Mouse (Mus musculus): Measurements from ENCODE around the gene Ccdc3. TPM values are rescaled to one million over a fixed set of nuclear protein-coding genes. Genes with fewer than 3 reads are reported as not detected.

Ccdc3 gene
- polyA plus RNA-seq, 1 experiment from 2014 or later, result 60.1 TPM

DNA sequence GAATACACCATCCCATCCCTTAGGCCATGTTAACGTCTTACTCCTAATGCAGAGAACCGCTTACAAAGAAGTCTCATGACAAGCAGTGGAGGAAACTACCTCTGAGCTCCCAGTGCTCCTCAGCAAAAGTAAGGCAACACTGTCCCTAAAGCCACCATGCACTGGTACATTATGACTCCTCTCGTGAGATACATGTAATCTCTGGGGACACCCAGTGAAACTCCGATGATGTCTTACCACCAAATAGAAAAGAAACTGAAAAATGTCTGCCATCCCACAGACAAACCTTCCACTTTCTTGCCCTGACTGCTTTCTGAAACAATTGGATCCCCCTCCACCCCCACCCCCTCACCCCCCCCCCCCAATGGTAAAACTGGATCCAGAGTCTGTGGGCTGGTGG is 54.6 kb downstream of the Ccdc3 start:
- ATAC-seq (ENCODE audit: insufficient number of reproducible peaks, low FRiP score, low TSS enrichment, low read depth), result no peak
- 69% methylated on average over 4 of the region's 4 CpGs for WGBS

DNA sequence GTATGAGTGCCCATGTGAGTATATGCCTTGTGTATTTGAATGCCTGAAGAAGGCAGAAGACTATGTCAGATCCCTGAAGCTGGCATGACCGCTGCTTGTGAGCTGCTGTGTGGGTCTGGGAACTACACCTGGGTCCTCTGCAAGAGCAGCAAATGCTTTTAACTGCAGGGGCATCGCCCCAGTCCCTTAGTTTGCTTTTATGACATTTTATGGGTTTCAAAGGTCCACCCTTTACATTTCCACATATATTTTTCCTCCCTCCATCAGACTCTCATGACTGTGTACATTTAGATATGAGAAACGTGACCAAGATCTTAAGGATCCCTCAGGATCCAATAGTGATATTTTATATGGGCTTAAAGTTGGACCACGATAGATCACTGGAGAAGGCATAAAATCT is 55.5 kb downstream of the Ccdc3 start:
- peaks cover 7% of the 10 kb centered on the region; the same call in 1 of the 2 replicates for H3K4me1 ChIP-seq
- no peak overlapping the region for H3K4me3 ChIP-seq (replicated peaks)
- H3K9me3 ChIP-seq (replicated peaks), result no peaks in the 10 kb centered on the region
- no peak overlapping the region for H3K4me2 ChIP-seq (replicated peaks)
- H3K9ac ChIP-seq, result no peak overlapping the region
- 77% methylated on average over 4 of the region's 4 CpGs for WGBS
- H3K36me3 ChIP-seq, result no peaks in the 10 kb centered on the region
- H3K27me3 ChIP-seq, result no peaks in the 10 kb centered on the region
- no peak overlapping the region for H3K27ac ChIP-seq (replicated peaks)
- ATAC-seq (ENCODE audit: insufficient number of reproducible peaks, low FRiP score, low TSS enrichment, low read depth), result no peak

More for the DNA sequence above, 54.6 kb downstream of the Ccdc3 start:
- Histone ChIP-seq H3K4me1 (peaks cover 7% of the 10 kb centered on the region; the same call in 1 of the 2 replicates), H3K36me3 (no peaks in the 10 kb centered on the region), H3K9me3 (replicated peaks) (no peaks in the 10 kb centered on the region), H3K27me3 (no peaks in the 10 kb centered on the region), H3K4me2 (replicated peaks) (no peak overlapping the region), H3K4me3 (replicated peaks) (no peak overlapping the region), H3K9ac (no peak overlapping the region), H3K27ac (replicated peaks) (no peak overlapping the region)

DNA sequence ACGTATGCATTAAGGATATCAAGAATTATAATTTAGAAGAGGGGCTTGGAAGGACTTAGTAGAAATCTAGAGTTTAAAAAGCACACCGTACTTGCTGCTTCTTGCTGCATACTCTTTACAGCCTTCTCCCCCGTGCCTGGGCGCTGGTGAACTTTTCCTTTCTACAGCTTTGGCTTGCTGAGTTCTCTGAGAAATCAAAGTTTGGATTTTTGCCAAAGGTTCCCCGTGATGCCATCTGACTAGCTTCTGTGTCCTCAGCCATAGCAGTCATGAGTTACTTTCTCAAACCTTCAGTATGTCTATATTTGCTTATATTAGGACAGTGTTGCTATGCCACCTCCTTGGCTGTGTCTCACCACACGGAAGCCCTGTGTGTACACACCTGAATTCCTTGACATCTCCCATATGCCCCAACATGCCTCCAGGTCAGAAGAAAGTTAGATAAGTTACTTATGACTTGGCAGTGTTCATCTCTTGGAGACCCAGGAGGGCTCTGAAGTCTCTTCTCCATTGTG is 57.2 kb downstream of the Ccdc3 start:
- Histone ChIP-seq H3K4me2 (replicated peaks) (no peak overlapping the region), H3K4me3 (replicated peaks) (no peak overlapping the region), H3K9me3 (replicated peaks) (no peaks in the 10 kb centered on the region), H3K9ac (no peak overlapping the region), H3K4me1 (peaks cover 20% of the 10 kb centered on the region), H3K27me3 (no peaks in the 10 kb centered on the region), H3K36me3 (no peaks in the 10 kb centered on the region), H3K27ac (replicated peaks) (0 out of 2 replicates have a peak overlapping the region, but pooled peaks have one; percentile 1)
- ATAC-seq (ENCODE audit: insufficient number of reproducible peaks, low FRiP score, low TSS enrichment, low read depth), result no peak
- 55% methylated on average over 6 of the region's 6 CpGs for WGBS

DNA sequence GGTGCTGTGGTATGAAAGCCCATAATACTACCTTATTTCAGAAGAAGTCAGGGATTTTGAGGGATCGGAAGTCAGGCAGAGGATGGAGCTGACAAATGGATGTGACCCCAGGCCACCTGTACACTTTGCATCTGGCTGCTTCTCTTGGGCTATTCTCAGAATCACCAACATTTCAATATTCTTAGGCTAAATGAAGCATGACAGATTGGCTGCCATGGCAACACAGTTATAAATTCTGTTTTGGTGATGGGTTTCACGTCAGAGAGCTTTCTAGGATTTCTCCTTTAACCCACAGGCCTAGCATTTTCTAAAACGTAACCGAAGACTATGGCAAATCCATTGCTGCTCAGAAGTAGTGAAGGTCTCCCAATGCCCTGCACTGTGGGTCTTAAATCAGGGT is 59.9 kb downstream of the Ccdc3 start:
- H3K4me3 ChIP-seq (replicated peaks), result no peak overlapping the region
- no peaks in the 10 kb centered on the region for H3K9me3 ChIP-seq (replicated peaks)
- H3K4me2 ChIP-seq (replicated peaks), result no peak overlapping the region
- ATAC-seq (ENCODE audit: insufficient number of reproducible peaks, low FRiP score, low TSS enrichment, low read depth), result no peak
- H3K36me3 ChIP-seq, result no peaks in the 10 kb centered on the region
- no peaks in the 10 kb centered on the region for H3K27me3 ChIP-seq
- peaks cover 32% of the 10 kb centered on the region for H3K4me1 ChIP-seq
- WGBS, result 71% methylated on average over 4 of the region's 4 CpGs
- no peak overlapping the region for H3K9ac ChIP-seq
- H3K27ac ChIP-seq (replicated peaks), result no peak overlapping the region

DNA sequence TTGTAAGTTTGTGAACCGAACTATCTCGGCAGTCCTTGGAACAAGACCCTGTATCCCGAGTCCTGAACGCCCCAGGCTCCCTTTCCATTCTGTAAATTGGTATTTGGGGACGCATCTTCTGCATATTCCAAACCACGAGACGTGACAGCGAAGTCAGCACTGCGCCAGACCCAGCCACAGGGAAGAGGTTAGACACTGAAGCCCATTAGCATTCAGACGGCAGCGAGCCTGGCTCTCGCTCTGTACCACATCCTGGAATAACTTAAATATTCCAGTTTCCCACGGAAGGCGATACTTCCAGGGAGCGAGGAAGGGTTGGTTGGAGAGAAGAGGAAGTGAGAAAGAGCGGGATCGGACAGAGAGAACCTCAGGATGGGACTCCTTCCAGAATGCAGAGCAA is 61.7 kb downstream of the Ccdc3 start:
- H3K4me3 ChIP-seq (replicated peaks), result no peak overlapping the region
- ATAC-seq (ENCODE audit: insufficient number of reproducible peaks, low FRiP score, low TSS enrichment, low read depth), result peak; percentile 63; the same call in 1 of the 2 replicates
- no peaks in the 10 kb centered on the region for H3K36me3 ChIP-seq
- no peak overlapping the region for H3K4me2 ChIP-seq (replicated peaks)
- peak overlapping the region; percentile 19; the same call in 1 of the 2 replicates for H3K27ac ChIP-seq (replicated peaks)
- peaks cover 32% of the 10 kb centered on the region for H3K4me1 ChIP-seq
- no peaks in the 10 kb centered on the region for H3K27me3 ChIP-seq
- H3K9ac ChIP-seq, result no peak overlapping the region
- H3K9me3 ChIP-seq (replicated peaks), result no peaks in the 10 kb centered on the region
- 61% methylated on average over 17 of the region's 17 CpGs for WGBS

DNA sequence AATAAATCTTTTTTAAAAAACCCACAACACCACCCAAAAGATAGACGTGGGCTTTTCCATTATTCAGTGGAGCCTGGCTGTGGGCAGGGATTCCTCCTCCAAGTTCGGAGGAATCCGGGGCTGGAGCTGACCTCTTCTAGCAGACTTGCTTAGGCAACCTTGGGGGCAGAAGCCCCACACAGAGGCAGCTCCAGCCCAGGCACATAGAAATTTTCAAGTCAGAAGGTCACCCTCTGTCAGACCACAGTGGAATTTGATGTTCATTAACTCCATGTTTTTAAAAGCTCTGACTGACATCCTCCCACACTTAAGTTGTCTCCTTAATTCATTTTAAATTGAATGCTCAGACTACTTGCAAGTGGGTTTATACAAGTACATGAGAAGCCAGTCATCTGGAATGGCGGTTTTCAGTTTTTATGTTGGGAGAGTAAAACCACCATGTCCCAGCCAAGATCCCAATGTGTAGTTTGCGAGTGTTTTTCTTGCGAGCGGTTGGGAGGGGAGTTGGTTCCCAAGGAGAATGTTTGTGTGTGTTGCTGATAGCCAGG is 63.3 kb downstream of the Ccdc3 start:
- no peak overlapping the region for H3K4me2 ChIP-seq (replicated peaks)
- 77% methylated on average over 7 of the region's 7 CpGs for WGBS
- no peak overlapping the region for H3K27ac ChIP-seq (replicated peaks)
- no peak for ATAC-seq (ENCODE audit: insufficient number of reproducible peaks, low FRiP score, low TSS enrichment, low read depth)
- no peaks in the 10 kb centered on the region for H3K27me3 ChIP-seq
- H3K9ac ChIP-seq, result no peak overlapping the region
- H3K4me1 ChIP-seq, result peaks cover 25% of the 10 kb centered on the region
- no peak overlapping the region for H3K4me3 ChIP-seq (replicated peaks)
- H3K9me3 ChIP-seq (replicated peaks), result no peaks in the 10 kb centered on the region
- H3K36me3 ChIP-seq, result no peaks in the 10 kb centered on the region

DNA sequence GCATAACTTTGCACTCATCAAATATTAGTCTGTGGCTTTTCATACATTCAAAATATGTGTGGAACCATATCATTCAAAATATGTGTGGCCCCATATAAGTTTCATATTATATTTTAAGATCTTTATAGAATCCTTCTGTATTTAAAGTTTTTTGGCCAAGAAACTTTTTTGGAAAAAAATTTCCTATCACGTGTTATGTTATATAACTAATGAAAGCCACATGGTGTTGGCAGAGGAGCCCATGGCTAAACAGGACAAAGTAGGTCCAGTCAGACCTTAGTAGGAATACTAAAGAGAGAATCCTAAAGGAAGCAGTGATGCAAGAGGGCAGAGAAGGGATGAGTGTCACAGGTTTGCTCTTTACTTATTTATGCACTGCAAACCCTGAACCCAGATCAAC is 65.6 kb downstream of the Ccdc3 start:
- no peaks in the 10 kb centered on the region for H3K9me3 ChIP-seq (replicated peaks)
- H3K36me3 ChIP-seq, result no peaks in the 10 kb centered on the region
- H3K27ac ChIP-seq (replicated peaks), result 0 out of 2 replicates have a peak overlapping the region, but pooled peaks have one; percentile 39
- H3K27me3 ChIP-seq, result no peaks in the 10 kb centered on the region
- H3K9ac ChIP-seq, result no peak overlapping the region
- 41% methylated on average over 1 of the region's 1 CpGs for WGBS
- no peak overlapping the region for H3K4me2 ChIP-seq (replicated peaks)
- H3K4me1 ChIP-seq, result peaks cover 25% of the 10 kb centered on the region
- ATAC-seq (ENCODE audit: insufficient number of reproducible peaks, low FRiP score, low TSS enrichment, low read depth), result no peak
- H3K4me3 ChIP-seq (replicated peaks), result no peak overlapping the region

DNA sequence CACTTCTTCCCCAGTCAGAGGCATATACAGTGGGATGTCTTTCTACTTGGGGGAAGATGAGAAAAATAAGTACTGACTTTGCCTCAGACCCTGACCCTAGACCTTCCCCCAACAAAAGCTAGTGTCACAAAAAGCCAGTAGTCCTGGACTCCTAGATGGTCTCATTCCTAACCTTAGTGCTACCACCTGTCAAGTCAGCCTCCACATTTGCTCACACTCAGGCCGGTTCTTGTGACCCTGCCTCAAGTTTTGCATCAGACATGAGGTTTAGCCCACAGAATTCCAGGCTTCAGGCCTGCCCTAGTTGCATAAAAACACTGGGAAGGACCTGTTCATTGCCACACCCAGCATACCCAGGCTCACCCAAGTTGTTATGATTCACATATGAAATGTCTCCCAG is 67.4 kb downstream of the Ccdc3 start:
- no peak overlapping the region for H3K9ac ChIP-seq
- no peak overlapping the region for H3K27ac ChIP-seq (replicated peaks)
- H3K4me2 ChIP-seq (replicated peaks), result no peak overlapping the region
- WGBS, result 79% methylated on average over 1 of the region's 1 CpGs
- H3K27me3 ChIP-seq, result no peaks in the 10 kb centered on the region
- no peaks in the 10 kb centered on the region for H3K9me3 ChIP-seq (replicated peaks)
- H3K4me3 ChIP-seq (replicated peaks), result no peak overlapping the region
- no peaks in the 10 kb centered on the region for H3K36me3 ChIP-seq
- no peak for ATAC-seq (ENCODE audit: insufficient number of reproducible peaks, low FRiP score, low TSS enrichment, low read depth)
- peaks cover 11% of the 10 kb centered on the region; the same call in 1 of the 2 replicates for H3K4me1 ChIP-seq

DNA sequence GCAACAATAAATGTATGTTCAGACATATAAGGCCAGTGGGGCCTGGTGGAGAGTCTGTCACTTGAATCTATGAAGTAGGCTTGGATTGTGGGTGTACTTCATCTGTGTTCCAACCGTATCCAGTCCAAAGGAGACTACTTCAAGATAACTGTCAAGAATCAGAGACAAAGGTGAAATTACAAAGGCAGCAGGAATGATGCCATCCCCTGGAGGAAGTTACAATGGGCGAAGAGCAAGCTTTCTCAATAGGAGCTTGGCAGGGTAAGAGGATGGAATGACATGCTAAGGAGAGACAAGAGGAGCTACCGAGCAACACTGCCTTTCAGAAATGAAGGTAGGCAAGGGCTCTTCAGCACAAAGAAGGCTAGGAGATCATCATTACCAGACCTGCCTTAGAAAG is 69.1 kb downstream of the Ccdc3 start:
- H3K4me2 ChIP-seq (replicated peaks), result no peak overlapping the region
- WGBS, result 86% methylated on average over 3 of the region's 3 CpGs

DNA sequence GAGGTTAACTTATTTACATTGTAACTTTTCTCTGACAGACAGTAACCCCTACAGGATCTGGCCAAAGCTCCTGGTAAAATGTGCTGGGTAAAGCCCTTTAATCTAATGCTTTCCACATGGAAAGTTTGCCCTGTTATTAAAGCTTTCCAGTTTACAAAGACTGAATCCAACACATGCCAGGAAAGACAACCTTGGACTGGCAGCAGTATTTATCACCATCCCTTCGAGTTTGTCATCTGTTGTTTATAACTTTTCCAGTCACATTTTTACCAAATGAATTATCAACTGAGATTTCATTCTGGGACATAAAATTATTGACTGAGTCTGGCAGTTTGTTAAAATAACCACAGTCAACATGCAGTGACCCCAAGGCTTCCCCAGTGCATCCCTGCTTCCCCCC is 77.0 kb downstream of the Ccdc3 start:
- no peak overlapping the region for H3K27ac ChIP-seq (replicated peaks)
- WGBS, result 32% methylated on average over 1 of the region's 1 CpGs
- H3K27me3 ChIP-seq, result no peaks in the 10 kb centered on the region
- H3K4me3 ChIP-seq (replicated peaks), result no peak overlapping the region
- H3K4me1 ChIP-seq, result peaks cover 6% of the 10 kb centered on the region; the same call in 1 of the 2 replicates
- ATAC-seq (ENCODE audit: insufficient number of reproducible peaks, low FRiP score, low TSS enrichment, low read depth), result no peak
- H3K9ac ChIP-seq, result no peak overlapping the region
- no peaks in the 10 kb centered on the region for H3K9me3 ChIP-seq (replicated peaks)
- no peak overlapping the region for H3K4me2 ChIP-seq (replicated peaks)
- no peaks in the 10 kb centered on the region for H3K36me3 ChIP-seq

More for the DNA sequence above, 69.1 kb downstream of the Ccdc3 start:
- ATAC-seq (ENCODE audit: insufficient number of reproducible peaks, low FRiP score, low TSS enrichment, low read depth), result no peak
- H3K36me3 ChIP-seq, result no peaks in the 10 kb centered on the region
- no peak overlapping the region for H3K9ac ChIP-seq
- no peaks in the 10 kb centered on the region for H3K9me3 ChIP-seq (replicated peaks)
- H3K4me3 ChIP-seq (replicated peaks), result no peak overlapping the region
- H3K27me3 ChIP-seq, result no peaks in the 10 kb centered on the region
- H3K27ac ChIP-seq (replicated peaks), result no peak overlapping the region
- peaks cover 4% of the 10 kb centered on the region; the same call in 1 of the 2 replicates for H3K4me1 ChIP-seq

DNA sequence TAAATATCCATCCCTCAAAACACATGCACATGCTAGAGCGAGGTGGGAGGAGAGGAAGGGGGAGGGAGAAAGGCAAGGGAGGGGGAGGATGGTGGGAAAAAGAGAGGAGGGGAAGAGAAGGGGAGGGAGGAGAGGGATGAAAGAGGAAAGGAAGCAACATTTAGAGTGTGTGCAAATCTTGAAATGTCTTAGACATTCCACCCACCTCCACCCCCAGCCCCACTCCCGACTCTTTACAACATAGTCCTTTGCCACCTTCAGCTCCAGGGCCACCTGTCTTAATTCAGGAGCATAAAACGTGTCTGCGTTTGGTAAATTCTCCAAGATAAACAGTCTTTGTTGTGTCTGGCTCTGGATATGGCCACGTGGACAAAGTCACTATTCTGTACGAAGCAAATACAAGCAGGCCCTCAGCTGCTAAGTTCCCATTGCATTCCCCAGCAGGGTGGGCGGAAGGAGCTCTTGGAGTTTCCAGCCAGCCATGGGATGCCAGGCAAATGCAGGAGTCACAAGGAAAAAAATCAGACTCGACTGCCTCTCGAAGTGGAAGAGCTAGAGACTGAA is 77.8 kb downstream of the Ccdc3 start:
- H3K27me3 ChIP-seq, result no peaks in the 10 kb centered on the region
- 65% methylated on average over 9 of the region's 9 CpGs for WGBS
- H3K4me2 ChIP-seq (replicated peaks), result no peak overlapping the region
- peaks cover 7% of the 10 kb centered on the region; the same call in 1 of the 2 replicates for H3K4me1 ChIP-seq
- ATAC-seq (ENCODE audit: insufficient number of reproducible peaks, low FRiP score, low TSS enrichment, low read depth), result no peak
- H3K4me3 ChIP-seq (replicated peaks), result no peak overlapping the region
- no peak overlapping the region for H3K27ac ChIP-seq (replicated peaks)
- no peaks in the 10 kb centered on the region for H3K36me3 ChIP-seq
- H3K9ac ChIP-seq, result no peak overlapping the region
- H3K9me3 ChIP-seq (replicated peaks), result no peaks in the 10 kb centered on the region

DNA sequence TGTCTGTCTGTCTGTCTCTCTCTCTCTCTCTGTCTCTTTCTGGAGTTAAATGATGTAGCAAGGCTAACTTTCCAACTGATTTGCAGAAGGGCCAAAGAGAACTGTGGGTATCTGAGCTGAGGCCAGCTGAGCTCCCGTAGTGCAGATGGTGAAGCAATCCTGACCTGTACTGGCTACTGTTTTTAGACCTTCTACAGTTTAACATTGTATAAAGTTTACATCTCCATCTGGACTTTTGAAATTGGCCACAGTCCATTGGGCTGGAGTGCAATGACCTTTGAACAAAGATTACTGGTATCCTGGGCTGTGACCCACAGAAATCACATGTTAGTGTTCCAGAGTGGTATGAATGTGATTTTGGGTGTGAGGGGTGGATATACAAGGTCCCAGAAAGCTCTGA is 81.6 kb downstream of the Ccdc3 start:
- H3K4me1 ChIP-seq, result peaks cover 7% of the 10 kb centered on the region; the same call in 1 of the 2 replicates
- H3K9me3 ChIP-seq (replicated peaks), result no peaks in the 10 kb centered on the region
- ATAC-seq (ENCODE audit: insufficient number of reproducible peaks, low FRiP score, low TSS enrichment, low read depth), result no peak
- WGBS, result 85% methylated on average over 1 of the region's 1 CpGs
- H3K4me3 ChIP-seq (replicated peaks), result no peak overlapping the region
- H3K9ac ChIP-seq, result no peak overlapping the region
- no peak overlapping the region for H3K4me2 ChIP-seq (replicated peaks)
- no peaks in the 10 kb centered on the region for H3K36me3 ChIP-seq
- H3K27me3 ChIP-seq, result no peaks in the 10 kb centered on the region
- peak overlapping the region; percentile 48; the same call in 1 of the 2 replicates for H3K27ac ChIP-seq (replicated peaks)

Data from embryonic facial prominence, embryonic 15.5 days (tissue).